Mouse (Mus musculus) MEL (cell line): ENCODE results near the gene Plcb1. TPM values are rescaled to one million over a fixed set of nuclear protein-coding genes. Genes with fewer than 3 reads are reported as not detected.

Experiments used
- DNase-seq: peaks from one replicate; pipeline ENCODE4 v3.0.0; 2011; ENCODE audit warnings: low read depth, low spot score
- H3K27ac ChIP-seq: 2 replicates; pipeline ENCODE4 v1.5.1; 2012; ENCODE audit warnings: low read depth, mild to moderate bottlenecking, control low read depth, low read length, moderate library complexity; ENCODE audit not compliant: control insufficient read depth
- H3K27me3 ChIP-seq, 2 experiments: fragments of 150-350 bp in 1 of 2; sonication (generic) in 1 of 2; 2 replicates each; pipeline ENCODE4 v1.6.1; 2012; ENCODE audit warnings: low read length in 2 of 2, mild to moderate bottlenecking in 2 of 2, improper control_type of control experiment in 1 of 2, moderate library complexity in 1 of 2; ENCODE audit not compliant: insufficient read depth in 2 of 2, control insufficient read depth in 1 of 2
- H3K36me3 ChIP-seq, 2 experiments: 2 replicates each; pipeline ENCODE4 v1.6.1; 2012 to 2014; ENCODE audit warnings: low read length in 2 of 2, improper control_type of control experiment in 1 of 2, inconsistent platforms in 1 of 2, mild to moderate bottlenecking in 1 of 2; ENCODE audit not compliant: insufficient read depth in 2 of 2, control insufficient read depth in 1 of 2
- H3K4me1 ChIP-seq, 2 experiments: fragments of 150-350 bp in 1 of 2; sonication (generic) in 1 of 2; 2 replicates each; pipeline ENCODE4 v1.6.1; 2012; ENCODE audit warnings: low read length in 2 of 2, improper control_type of control experiment in 1 of 2, mild to moderate bottlenecking in 1 of 2; ENCODE audit not compliant: insufficient read depth in 2 of 2, control insufficient read depth in 1 of 2
- H3K4me3 ChIP-seq, 2 experiments: fragments of 150-350 bp in 1 of 2; sonication (generic) in 1 of 2; 2 replicates each; pipeline ENCODE4 v1.5.1; 2012; ENCODE audit warnings: low read depth in 2 of 2, low read length in 2 of 2, mild to moderate bottlenecking in 2 of 2, moderate library complexity in 2 of 2, control low read depth in 1 of 2, improper control_type of control experiment in 1 of 2; ENCODE audit not compliant: control insufficient read depth in 1 of 2, insufficient read depth in 1 of 2
- H3K79me2 ChIP-seq: 2 replicates; pipeline ENCODE4 v1.6.1; 2012; ENCODE audit warnings: mild to moderate bottlenecking, low read length, moderate library complexity; ENCODE audit not compliant: control insufficient read depth, poor library complexity, insufficient read depth
- H3K9ac ChIP-seq: 2 replicates; pipeline ENCODE4 v1.6.1; 2012; ENCODE audit warnings: low read depth, mild to moderate bottlenecking, control low read depth, low read length, moderate library complexity; ENCODE audit not compliant: control insufficient read depth, poor library complexity, severe bottlenecking
- H3K9me3 ChIP-seq: fragments of 150-350 bp; sonication (generic); replicated peaks from 2 replicates; pipeline ENCODE4 v1.6.1; 2012; ENCODE audit warnings: mild to moderate bottlenecking, low read length, improper control_type of control experiment, moderate library complexity; ENCODE audit not compliant: insufficient read depth
- GABPA ChIP-seq: IDR thresholded peaks from 2 replicates; pipeline ENCODE4 v1.6.1; 2012; ENCODE audit warnings: low read depth, mild to moderate bottlenecking, inconsistent platforms, low read length, improper control_type of control experiment, moderate library complexity
- HCFC1 ChIP-seq: IDR thresholded peaks from 2 replicates; pipeline ENCODE4 v1.6.1; 2012; ENCODE audit warnings: low read depth, mild to moderate bottlenecking, inconsistent platforms, low read length, improper control_type of control experiment, moderate library complexity
- JUND ChIP-seq: IDR thresholded peaks from 2 replicates; pipeline ENCODE4 v1.6.1; 2011; ENCODE audit warnings: low read depth, mild to moderate bottlenecking, improper control_type of control experiment, low read length
- MXI1 ChIP-seq: IDR thresholded peaks from 2 replicates; pipeline ENCODE4 v1.6.1; 2011; ENCODE audit warnings: mild to moderate bottlenecking, low read depth, low read length, improper control_type of control experiment
- NELFE ChIP-seq: IDR thresholded peaks from 2 replicates; pipeline ENCODE4 v1.6.1; 2011; ENCODE audit warnings: low read depth, low read length, improper control_type of control experiment
- RAD21 ChIP-seq: IDR thresholded peaks from 2 replicates; pipeline ENCODE4 v1.6.1; 2011; ENCODE audit warnings: mild to moderate bottlenecking, low read depth, low read length, improper control_type of control experiment
- SIN3A ChIP-seq: IDR thresholded peaks from 2 replicates; pipeline ENCODE4 v1.6.1; 2012; ENCODE audit warnings: low read length, improper control_type of control experiment, inconsistent platforms
- TCF12 ChIP-seq: IDR thresholded peaks from 2 replicates; pipeline ENCODE4 v1.6.1; 2014; ENCODE audit warnings: low read depth, mild to moderate bottlenecking, inconsistent platforms, low read length, improper control_type of control experiment, moderate library complexity
- ZKSCAN1 ChIP-seq: IDR thresholded peaks from 2 replicates; pipeline ENCODE4 v1.6.1; 2012; ENCODE audit warnings: low read depth, mild to moderate bottlenecking, inconsistent platforms, low read length, improper control_type of control experiment, moderate library complexity
- ZMIZ1 ChIP-seq: IDR thresholded peaks from 2 replicates; pipeline ENCODE4 v1.6.1; 2012; ENCODE audit warnings: low read depth, mild to moderate bottlenecking, inconsistent platforms, low read length, improper control_type of control experiment, moderate library complexity
- polyA plus RNA-seq, 2 experiments: library from polyadenylated mRNA; stranded (reverse) in 1 of 2; unstranded in 1 of 2; fragments of >175 nt in 1 of 2; fragments of >200 nt in 1 of 2; gene quantifications; 2 replicates each; pipeline versions ENCODE4 v1.2.1 to v1.2.4; 2012; ENCODE audit warnings: low replicate concordance in 2 of 2, low read depth in 1 of 2; ENCODE audit not compliant: insufficient read length in 2 of 2, insufficient read depth in 1 of 2, missing spikeins in 1 of 2
- total RNA-seq: library from RNA; depleted of rRNA; stranded (reverse); fragments of 300-350 nt; gene quantifications from 2 replicates; pipeline ENCODE4 v1.2.3, GENCODE M21; 2012

Plcb1 gene
- total and polyA plus RNA-seq, 3 experiments = not detected

DNA sequence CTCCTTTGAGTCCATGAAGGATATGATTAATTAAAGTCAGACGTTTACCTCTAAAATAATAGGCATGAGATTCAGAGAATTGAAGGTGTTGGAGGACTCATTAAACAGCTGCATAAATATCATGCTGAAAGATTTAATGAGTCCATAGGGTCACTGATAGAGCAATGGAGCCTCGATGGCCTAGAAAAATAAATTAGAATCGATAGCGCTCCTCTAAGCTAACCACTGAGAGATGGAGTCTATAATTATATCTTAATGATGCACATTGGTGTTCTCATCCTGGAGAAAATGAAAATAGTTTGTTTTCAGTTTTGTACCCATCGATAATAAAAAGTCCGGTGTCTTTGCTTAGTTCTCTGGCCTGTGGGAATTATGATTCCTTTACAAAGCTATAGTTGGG, 617.5 kb downstream of the Plcb1 start:
- Histone ChIP-seq H3K27me3 (no peaks in the 10 kb centered on the region), H3K79me2 (no peaks in the 10 kb centered on the region), H3K27ac (no peak overlapping the region)
- TF ChIP-seq ZKSCAN1 (no peak), GABPA (no peak), JUND (no peak)
- TF ChIP-seq, all 39 proteins: peak for 0
- H3K36me3 ChIP-seq = no peaks in the 10 kb centered on the region
- no peak for DNase-seq
- H3K4me1 ChIP-seq = no peaks in the 10 kb centered on the region
- H3K4me3 ChIP-seq = no peak overlapping the region
- H3K9me3 ChIP-seq = no peaks in the 10 kb centered on the region
- no peak overlapping the region for H3K9ac ChIP-seq

DNA sequence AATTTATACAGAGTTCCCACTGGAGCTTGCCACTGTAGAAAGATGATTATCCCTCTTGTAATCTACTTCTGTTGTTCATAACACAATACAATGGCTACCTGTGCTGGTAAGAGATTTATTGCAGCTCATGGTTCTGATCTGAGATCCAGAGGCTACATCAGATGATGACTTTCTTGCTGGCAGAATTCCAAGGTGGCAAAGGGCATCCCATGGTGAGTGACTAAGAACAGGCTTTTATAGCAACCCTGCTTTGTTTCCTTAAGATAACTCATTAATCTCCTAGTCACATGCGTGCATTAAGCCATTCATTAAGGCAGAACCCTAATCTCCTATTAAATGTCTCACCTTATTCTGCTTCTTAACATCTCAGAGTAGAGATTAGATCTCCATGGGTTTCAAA, 618.2 kb downstream of the Plcb1 start:
- no peaks in the 10 kb centered on the region for H3K9me3 ChIP-seq
- no peak overlapping the region for H3K27ac ChIP-seq

DNA sequence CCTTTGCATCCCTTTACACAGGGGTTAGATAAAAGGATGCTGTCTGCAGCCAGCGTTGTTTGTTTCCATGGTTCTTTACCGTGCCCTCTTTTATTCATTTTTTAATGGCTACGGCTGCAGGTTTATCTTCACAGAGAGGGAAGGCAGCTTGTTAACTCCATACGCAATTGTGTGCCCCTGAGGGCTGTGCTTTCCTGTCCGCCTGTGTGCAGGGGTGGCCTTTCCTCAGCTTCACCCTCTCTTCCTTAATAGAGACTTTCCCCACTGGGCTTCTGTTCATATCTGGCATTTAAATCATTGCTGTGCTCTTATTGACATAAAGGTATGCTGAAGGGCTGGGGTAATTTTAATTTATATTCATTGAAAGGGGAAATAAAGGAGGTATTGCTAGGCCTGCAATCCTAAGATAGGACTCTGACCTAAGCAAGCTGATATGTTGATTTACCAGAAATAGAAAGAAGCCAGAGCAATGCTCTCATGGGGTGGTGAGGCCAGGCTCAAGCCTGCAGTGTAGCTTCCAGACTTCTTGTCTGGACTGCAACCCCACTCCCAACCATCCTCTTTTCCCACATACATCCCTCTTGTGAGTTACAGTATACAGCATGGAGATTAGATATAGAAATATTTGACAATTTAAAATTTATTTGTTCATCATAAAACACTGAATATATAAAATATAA, 623.7 kb downstream of the Plcb1 start:
- no peaks in the 10 kb centered on the region for H3K9me3 ChIP-seq
- no peak for TF ChIP-seq SIN3A
- no peak for TF ChIP-seq JUND
- TF ChIP-seq MXI1 = no peak
- no peak for TF ChIP-seq HCFC1
- TF ChIP-seq, all 39 proteins: peak for 0
- Histone ChIP-seq H3K36me3 (no peaks in the 10 kb centered on the region), H3K79me2 (no peaks in the 10 kb centered on the region), H3K9ac (no peak overlapping the region), H3K27ac (no peak overlapping the region), H3K4me3 (no peak overlapping the region), H3K27me3 (no peaks in the 10 kb centered on the region), H3K4me1 (no peaks in the 10 kb centered on the region)
- no peak for DNase-seq

More for the DNA sequence above, 618.2 kb downstream of the Plcb1 start:
- Histone ChIP-seq H3K4me3 (no peak overlapping the region), H3K79me2 (no peaks in the 10 kb centered on the region), H3K4me1 (no peaks in the 10 kb centered on the region), H3K36me3 (no peaks in the 10 kb centered on the region), H3K27me3 (no peaks in the 10 kb centered on the region), H3K9ac (no peak overlapping the region)
- no peak for DNase-seq
- no peak for TF ChIP-seq ZMIZ1
- TF ChIP-seq NELFE = no peak
- no peak for TF ChIP-seq GABPA
- no peak for TF ChIP-seq RAD21
- TF ChIP-seq TCF12 = no peak
